Mouse (Mus musculus): ENCODE results near the gene Rai14. TPM values are rescaled to one million over a fixed set of nuclear protein-coding genes. Genes with fewer than 3 reads are reported as not detected.

The Rai14 gene
- polyA plus RNA-seq (2016; fragmentation: Nextera tagmentation; extraction: Ambion mirVana), result 25.6 and 27.5 TPM in 2 replicates

DNA sequence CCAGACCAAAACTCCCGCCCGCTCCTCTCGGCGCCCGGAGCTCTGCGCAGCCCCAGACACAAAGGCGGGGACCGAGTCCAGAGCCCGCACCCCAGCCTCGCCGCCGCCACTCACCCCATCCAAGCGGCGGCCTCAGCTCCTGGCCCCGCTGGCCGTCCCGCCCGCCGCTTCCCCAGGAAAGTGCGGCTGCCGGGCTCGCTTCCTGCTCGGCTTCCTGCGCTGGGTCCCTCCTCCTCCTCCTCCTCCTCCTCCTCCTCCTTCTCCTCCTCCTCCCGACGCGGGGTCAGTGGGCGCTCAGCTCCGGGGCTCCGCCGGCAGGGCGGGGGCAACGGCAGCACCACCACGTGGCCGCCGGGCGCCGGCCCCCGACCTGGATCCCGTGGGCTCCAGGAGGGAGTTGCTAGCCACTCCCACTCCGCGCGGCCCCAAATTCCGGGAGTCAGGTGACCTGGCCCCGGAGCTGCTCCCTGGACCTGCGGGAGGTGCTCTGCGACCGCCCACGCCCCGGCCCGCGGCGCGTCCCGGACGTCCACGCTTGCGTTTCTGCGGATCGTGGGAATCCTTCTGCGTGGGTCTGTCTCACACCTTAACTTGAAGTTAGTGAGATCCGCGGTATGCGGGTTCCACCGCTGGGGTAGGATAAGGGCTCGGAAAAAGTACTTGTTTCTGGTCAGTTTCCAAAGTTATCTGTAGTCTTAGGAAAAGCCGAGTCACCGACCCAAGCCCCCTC, at the start of gene Rai14:
TSS of gene Rai14 (minus strand) at position 216 of the 730 bp plus-strand sequence.
- Histone ChIP-seq H3K27ac (ENCODE audit: poor library complexity, severe bottlenecking) (peak within 1 kb of the TSS; percentile 73), H3K9ac (peak within 1 kb of the TSS; percentile 82), H3K36me3 (no peaks in the 10 kb centered on the region), H3K4me3 (peak within 1 kb of the TSS; percentile 74), H3K9me3 (replicated peaks) (peaks cover 5% of the 10 kb centered on the region), H3K4me1 (replicated peaks) (peaks cover 4% of the 10 kb centered on the region; the same call in 1 of the 2 replicates), H3K4me2 (peak within 1 kb of the TSS; percentile 94), H3K27me3 (replicated peaks) (peaks cover 24% of the 10 kb centered on the region)
- peak; percentile 85 for ATAC-seq (ENCODE audit: insufficient number of reproducible peaks, low FRiP score)
- under 1% methylated on average over 58 of the region's 68 CpGs for WGBS

- no peak overlapping the region for H3K9ac ChIP-seq
- H3K4me3 ChIP-seq, result no peak overlapping the region
- WGBS, result 76% methylated on average over 6 of the region's 6 CpGs
- no peak overlapping the region for H3K27ac ChIP-seq (ENCODE audit: poor library complexity, severe bottlenecking)
- H3K27me3 ChIP-seq (replicated peaks), result peaks cover 22% of the 10 kb centered on the region
- H3K9me3 ChIP-seq (replicated peaks), result no peaks in the 10 kb centered on the region
- ATAC-seq (ENCODE audit: insufficient number of reproducible peaks, low FRiP score), result no peak
- no peaks in the 10 kb centered on the region for H3K4me1 ChIP-seq (replicated peaks)
- no peak overlapping the region for H3K4me2 ChIP-seq
- no peaks in the 10 kb centered on the region for H3K36me3 ChIP-seq
Measured at GRCm38 (mm10) chr15:10761441-10761840, 47.0 kb upstream of the Rai14 start.

GRCm38 (mm10) chr15:10760006-10760405, 45.6 kb upstream of the Rai14 start:
- WGBS, result 77% methylated on average over 12 of the region's 12 CpGs
- no peak overlapping the region for H3K27ac ChIP-seq (ENCODE audit: poor library complexity, severe bottlenecking)

DNA sequence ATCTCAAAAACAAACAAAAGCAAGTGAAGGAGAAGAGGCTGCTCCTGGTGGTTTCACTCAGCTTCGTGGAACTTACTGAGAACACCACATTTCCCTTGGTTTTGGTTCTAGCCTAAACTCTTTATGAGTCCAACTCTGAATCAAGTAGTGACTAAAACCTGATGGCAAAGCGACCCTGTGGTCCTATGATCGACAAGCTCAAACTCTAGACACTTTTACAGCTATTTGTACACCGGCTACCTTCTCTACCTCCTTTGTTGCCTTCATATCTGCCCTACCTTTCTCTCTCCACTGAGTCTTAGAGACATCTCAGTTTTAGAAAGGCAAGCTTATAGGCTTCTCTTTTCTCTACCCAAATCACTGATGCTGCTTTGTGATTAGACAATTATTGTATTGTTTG, 45.0 kb upstream of the Rai14 start:
- no peaks in the 10 kb centered on the region for H3K4me1 ChIP-seq (replicated peaks)
- H3K4me2 ChIP-seq, result no peak overlapping the region
- no peak for ATAC-seq (ENCODE audit: insufficient number of reproducible peaks, low FRiP score)

More at GRCm38 (mm10) chr15:10760006-10760405, 45.6 kb upstream of the Rai14 start:
- Histone ChIP-seq H3K36me3 (no peaks in the 10 kb centered on the region), H3K27me3 (replicated peaks) (peaks cover 32% of the 10 kb centered on the region), H3K4me2 (no peak overlapping the region), H3K4me1 (replicated peaks) (no peaks in the 10 kb centered on the region), H3K4me3 (no peak overlapping the region), H3K9me3 (replicated peaks) (no peaks in the 10 kb centered on the region), H3K9ac (no peak overlapping the region)
- no peak for ATAC-seq (ENCODE audit: insufficient number of reproducible peaks, low FRiP score)

GRCm38 (mm10) chr15:10758808-10759207, 44.4 kb upstream of the Rai14 start:
- Histone ChIP-seq H3K9ac (no peak overlapping the region), H3K4me2 (no peak overlapping the region), H3K36me3 (no peaks in the 10 kb centered on the region), H3K4me3 (no peak overlapping the region), H3K9me3 (replicated peaks) (no peaks in the 10 kb centered on the region), H3K27me3 (replicated peaks) (peaks cover 32% of the 10 kb centered on the region), H3K4me1 (replicated peaks) (no peaks in the 10 kb centered on the region), H3K27ac (ENCODE audit: poor library complexity, severe bottlenecking) (no peak overlapping the region)
- no peak for ATAC-seq (ENCODE audit: insufficient number of reproducible peaks, low FRiP score)

More for the DNA sequence above, 45.0 kb upstream of the Rai14 start:
- WGBS, result 80% methylated on average over 4 of the region's 4 CpGs
- Histone ChIP-seq H3K9ac (no peak overlapping the region), H3K9me3 (replicated peaks) (no peaks in the 10 kb centered on the region), H3K27me3 (replicated peaks) (peaks cover 32% of the 10 kb centered on the region), H3K36me3 (no peaks in the 10 kb centered on the region), H3K27ac (ENCODE audit: poor library complexity, severe bottlenecking) (no peak overlapping the region), H3K4me3 (no peak overlapping the region)

DNA sequence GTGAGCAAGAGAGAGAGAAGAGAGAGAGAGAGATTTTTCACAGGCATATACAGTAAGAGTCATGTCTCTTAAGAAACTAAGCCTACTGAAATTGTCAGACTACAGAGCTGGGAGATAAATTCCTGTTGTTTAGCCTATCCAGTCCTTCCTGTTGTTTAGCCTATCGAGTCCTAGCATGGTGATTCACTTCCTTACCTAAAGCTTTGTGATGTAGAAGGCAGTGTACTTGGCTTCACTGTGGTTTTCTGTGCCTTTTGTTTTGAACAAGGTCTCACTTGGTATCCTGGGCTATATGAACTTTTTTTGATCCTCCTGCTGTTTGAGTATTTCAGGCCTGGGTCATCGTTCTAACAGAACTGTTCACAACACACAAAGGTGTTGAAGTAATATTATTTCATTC, 36.7 kb upstream of the Rai14 start:
- Histone ChIP-seq H3K9ac (no peak overlapping the region), H3K4me2 (no peak overlapping the region), H3K4me3 (no peak overlapping the region), H3K27me3 (replicated peaks) (peaks cover 26% of the 10 kb centered on the region), H3K9me3 (replicated peaks) (no peaks in the 10 kb centered on the region), H3K36me3 (no peaks in the 10 kb centered on the region), H3K27ac (ENCODE audit: poor library complexity, severe bottlenecking) (no peak overlapping the region), H3K4me1 (replicated peaks) (peaks cover 3% of the 10 kb centered on the region; the same call in 1 of the 2 replicates)
- 62% methylated on average over 2 of the region's 2 CpGs for WGBS
- ATAC-seq (ENCODE audit: insufficient number of reproducible peaks, low FRiP score), result no peak

DNA sequence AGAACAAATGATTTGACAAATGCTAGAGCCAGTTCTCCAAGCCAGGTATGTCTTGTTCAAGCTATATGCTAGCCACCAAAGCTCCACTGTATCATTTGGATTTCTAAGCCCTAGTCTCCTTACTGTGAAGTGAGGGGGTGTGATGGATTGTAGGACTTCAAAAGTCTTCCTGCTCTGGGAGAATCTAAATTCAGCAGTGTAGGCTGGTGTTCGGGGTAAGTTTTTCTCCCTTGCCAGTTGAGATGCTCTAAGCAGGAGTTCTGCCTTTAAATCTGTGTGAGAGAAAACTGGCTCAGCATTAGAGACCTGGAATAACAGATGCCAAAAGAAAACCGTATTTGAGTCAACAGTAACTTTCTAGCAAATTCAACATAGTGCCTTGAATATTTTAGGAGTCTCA, 35.9 kb upstream of the Rai14 start:
- H3K27me3 ChIP-seq (replicated peaks), result peaks cover 19% of the 10 kb centered on the region
- ATAC-seq (ENCODE audit: insufficient number of reproducible peaks, low FRiP score), result no peak
- H3K4me3 ChIP-seq, result no peak overlapping the region
- H3K36me3 ChIP-seq, result no peaks in the 10 kb centered on the region
- H3K9me3 ChIP-seq (replicated peaks), result no peaks in the 10 kb centered on the region
- peaks cover 3% of the 10 kb centered on the region; the same call in 1 of the 2 replicates for H3K4me1 ChIP-seq (replicated peaks)
- WGBS, result 80% methylated on average over 2 of the region's 2 CpGs
- H3K4me2 ChIP-seq, result no peak overlapping the region
- no peak overlapping the region for H3K9ac ChIP-seq
- no peak overlapping the region for H3K27ac ChIP-seq (ENCODE audit: poor library complexity, severe bottlenecking)

GRCm38 (mm10) chr15:10749678-10750077, 35.3 kb upstream of the Rai14 start:
- no peak overlapping the region for H3K4me3 ChIP-seq
- ATAC-seq (ENCODE audit: insufficient number of reproducible peaks, low FRiP score), result no peak
- no peaks in the 10 kb centered on the region for H3K36me3 ChIP-seq
- peaks cover 3% of the 10 kb centered on the region; the same call in 1 of the 2 replicates for H3K4me1 ChIP-seq (replicated peaks)
- no peak overlapping the region for H3K4me2 ChIP-seq
- H3K9me3 ChIP-seq (replicated peaks), result no peaks in the 10 kb centered on the region
- H3K27me3 ChIP-seq (replicated peaks), result peaks cover 23% of the 10 kb centered on the region
- WGBS, result 41% methylated on average over 4 of the region's 4 CpGs
- H3K9ac ChIP-seq, result no peak overlapping the region
- H3K27ac ChIP-seq (ENCODE audit: poor library complexity, severe bottlenecking), result no peak overlapping the region

GRCm38 (mm10) chr15:10747638-10748037, 33.2 kb upstream of the Rai14 start:
- Histone ChIP-seq H3K27ac (ENCODE audit: poor library complexity, severe bottlenecking) (no peak overlapping the region; the same call in 1 of the 2 replicates), H3K4me3 (no peak overlapping the region), H3K9me3 (replicated peaks) (no peaks in the 10 kb centered on the region), H3K4me2 (no peak overlapping the region), H3K36me3 (no peaks in the 10 kb centered on the region), H3K9ac (no peak overlapping the region), H3K4me1 (replicated peaks) (peaks cover 3% of the 10 kb centered on the region; the same call in 1 of the 2 replicates), H3K27me3 (replicated peaks) (peaks cover 30% of the 10 kb centered on the region)
- no peak for ATAC-seq (ENCODE audit: insufficient number of reproducible peaks, low FRiP score)
- 51% methylated on average over 8 of the region's 8 CpGs for WGBS

DNA sequence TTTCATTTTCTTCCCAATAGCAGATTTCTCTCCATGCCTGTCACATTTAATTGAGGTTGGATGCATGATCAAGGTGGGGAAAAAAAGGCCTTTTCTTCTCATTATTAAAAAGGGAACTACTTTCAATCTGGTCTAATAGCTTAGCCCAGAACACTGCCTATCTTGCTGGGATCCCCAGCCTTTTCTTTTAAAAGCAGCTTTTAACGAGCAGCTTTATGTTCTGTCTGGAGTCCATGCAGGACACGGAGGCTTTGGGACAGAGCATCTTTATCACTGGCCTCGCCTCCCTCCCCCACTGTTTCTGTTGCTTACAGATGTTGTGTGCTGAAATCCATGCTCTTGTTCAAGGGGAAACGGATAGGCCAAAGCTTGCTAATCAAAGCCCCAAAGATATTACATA, 32.8 kb upstream of the Rai14 start:
- H3K4me2 ChIP-seq, result 0 out of 2 replicates have a peak overlapping the region, but pooled peaks have one; percentile 4
- 34% methylated on average over 4 of the region's 4 CpGs for WGBS
- no peak overlapping the region; the same call in 1 of the 2 replicates for H3K27ac ChIP-seq (ENCODE audit: poor library complexity, severe bottlenecking)

GRCm38 (mm10) chr15:10746303-10747051, 32.1 kb upstream of the Rai14 start:
- Histone ChIP-seq H3K4me2 (no peak overlapping the region), H3K4me3 (no peak overlapping the region), H3K9me3 (replicated peaks) (no peaks in the 10 kb centered on the region), H3K27ac (ENCODE audit: poor library complexity, severe bottlenecking) (no peak overlapping the region), H3K27me3 (replicated peaks) (peaks cover 27% of the 10 kb centered on the region), H3K36me3 (no peaks in the 10 kb centered on the region), H3K9ac (no peak overlapping the region), H3K4me1 (replicated peaks) (peaks cover 3% of the 10 kb centered on the region; the same call in 1 of the 2 replicates)
- 70% methylated on average over 4 of the region's 4 CpGs for WGBS
- no peak for ATAC-seq (ENCODE audit: insufficient number of reproducible peaks, low FRiP score)

More for the DNA sequence above, 32.8 kb upstream of the Rai14 start:
- Histone ChIP-seq H3K4me3 (no peak overlapping the region), H3K4me1 (replicated peaks) (peaks cover 3% of the 10 kb centered on the region; the same call in 1 of the 2 replicates), H3K36me3 (no peaks in the 10 kb centered on the region), H3K27me3 (replicated peaks) (peaks cover 31% of the 10 kb centered on the region), H3K9ac (no peak overlapping the region), H3K9me3 (replicated peaks) (no peaks in the 10 kb centered on the region)
- no peak for ATAC-seq (ENCODE audit: insufficient number of reproducible peaks, low FRiP score)
